Mouse (Mus musculus) lung, postnatal 0 days (tissue): ENCODE results near the gene Fgf15. TPM values are rescaled to one million over a fixed set of nuclear protein-coding genes. Genes with fewer than 3 reads are reported as not detected.

Source experiments
- ATAC-seq: fragments of 200-750 bp; cut with Nextera tagmentation; 2 replicates; pipeline ENCODE4 v1.8.0; 2017; ENCODE audit warnings: moderate library complexity
- DNase-seq: peaks from one replicate; pipeline ENCODE4 v3.0.0-alpha.2; 2016; ENCODE audit warnings: low spot score
- H3K27ac ChIP-seq: fragments of 300-500 bp; sonication (generic); 2 replicates; pipeline ENCODE4 v1.5.1; 2014; ENCODE audit warnings: antibody characterized with exemption, mild to moderate bottlenecking, low read length, mixed read lengths
- H3K27me3 ChIP-seq: fragments of 300-500 bp; sonication (generic); replicated peaks from 2 replicates; pipeline ENCODE4 v1.6.1; 2014; ENCODE audit warnings: low read length, mixed read lengths; ENCODE audit not compliant: insufficient read depth
- H3K36me3 ChIP-seq: fragments of 300-500 bp; sonication (generic); 2 replicates; pipeline ENCODE4 v1.6.1; 2014; ENCODE audit warnings: low read length, mixed read lengths; ENCODE audit not compliant: insufficient read depth
- H3K4me1 ChIP-seq: fragments of 300-500 bp; sonication (generic); 2 replicates; pipeline ENCODE4 v1.6.1; 2014; ENCODE audit warnings: antibody characterized with exemption, low read depth, low read length, mixed read lengths; ENCODE audit not compliant: insufficient read depth
- H3K4me2 ChIP-seq: fragments of 300-500 bp; sonication (generic); replicated peaks from 2 replicates; pipeline ENCODE4 v1.6.1; 2014; ENCODE audit warnings: low read depth, mild to moderate bottlenecking, low read length, moderate library complexity, mixed read lengths
- H3K4me3 ChIP-seq: fragments of 300-500 bp; sonication (generic); 2 replicates; pipeline ENCODE4 v1.5.1; 2014; ENCODE audit warnings: low read depth, low read length
- H3K9ac ChIP-seq: fragments of 300-500 bp; sonication (generic); replicated peaks from 2 replicates; pipeline ENCODE4 v1.6.1; 2014; ENCODE audit warnings: low read depth, mild to moderate bottlenecking
- H3K9me3 ChIP-seq: fragments of 300-500 bp; sonication (generic); 2 replicates; pipeline ENCODE4 v1.6.1; 2016; ENCODE audit warnings: low read length, mixed read lengths
- CTCF ChIP-seq: IDR thresholded peaks from 2 replicates; pipeline ENCODE4 v1.5.1; 2016; ENCODE audit warnings: antibody characterized with exemption, mild to moderate bottlenecking
- EP300 ChIP-seq: IDR thresholded peaks from 2 replicates; pipeline ENCODE4 v1.6.1; 2016; ENCODE audit warnings: antibody characterized with exemption, mild to moderate bottlenecking, control low read depth
- WGBS: fragments of 180-500 bp; shearing (Covaris S2); extraction: QIAGEN DNeasy Blood & Tissue Kit; methylation state at CpG from one replicate; pipeline ENCODE4 v1.1.7; 2014; 5-methylcytosine and 5-hydroxymethylcytosine counted together
- polyA plus RNA-seq: library from polyadenylated mRNA; unstranded; fragments of >200 nt; fragmentation: Nextera tagmentation; extraction: Ambion mirVana; gene quantifications from 2 replicates; pipeline ENCODE4 v1.2.1, GENCODE M21; 2015

Fgf15 gene
- polyA plus RNA-seq: not detected in 2 replicates

GRCm38 (mm10) chr7:144896294-144897218 is at the start of gene Fgf15:
Gene Fgf15, plus strand, starts transcription at chr7:144896531.
- peaks cover 51% of the 10 kb centered on the region for H3K27me3 ChIP-seq
- TF ChIP-seq CTCF (no peak), EP300 (no peak)
- DNase-seq: peak; percentile 6
- H3K4me2 ChIP-seq: peak within 1 kb of the TSS; percentile 61
- no peaks in the 10 kb centered on the region for H3K9me3 ChIP-seq
- H3K9ac ChIP-seq: no peak within 1 kb of the TSS
- peaks cover 14% of the 10 kb centered on the region; the same call in 1 of the 2 replicates for H3K4me1 ChIP-seq
- WGBS: 1% methylated on average over 65 of the region's 65 CpGs
- ATAC-seq: no peak
- H3K4me3 ChIP-seq: peak within 1 kb of the TSS; percentile 33
- no peaks in the 10 kb centered on the region for H3K36me3 ChIP-seq
- H3K27ac ChIP-seq: no peak within 1 kb of the TSS

GRCm38 (mm10) chr7:144847067-144847466 is 49.3 kb upstream of the Fgf15 start, which contains the start of gene Fgf4:
Gene Fgf4, plus strand, starts transcription at chr7:144847367.
- TF ChIP-seq EP300 (no peak), CTCF (no peak)
- DNase-seq (no peak), ATAC-seq (no peak)
- H3K27me3 ChIP-seq: peaks cover 3% of the 10 kb centered on the region; the same call in 1 of the 2 replicates
- H3K9ac ChIP-seq: no peak within 1 kb of the TSS
- H3K4me3 ChIP-seq: no peak within 1 kb of the TSS
- H3K27ac ChIP-seq: no peak within 1 kb of the TSS
- H3K4me2 ChIP-seq: no peak within 1 kb of the TSS
- no peaks in the 10 kb centered on the region for H3K9me3 ChIP-seq
- H3K4me1 ChIP-seq: no peaks in the 10 kb centered on the region
- no peaks in the 10 kb centered on the region for H3K36me3 ChIP-seq

GRCm38 (mm10) chr7:144851321-144851720 is 45.0 kb upstream of the Fgf15 start:
- ATAC-seq (no peak), DNase-seq (no peak)
- no peak overlapping the region for H3K4me3 ChIP-seq
- H3K4me2 ChIP-seq: no peak overlapping the region
- WGBS: 46% methylated on average over 3 of the region's 3 CpGs
- H3K36me3 ChIP-seq: no peaks in the 10 kb centered on the region
- no peaks in the 10 kb centered on the region for H3K9me3 ChIP-seq
- TF ChIP-seq CTCF: no peak
- no peak for TF ChIP-seq EP300
- H3K27me3 ChIP-seq: no peaks in the 10 kb centered on the region
- no peak overlapping the region for H3K9ac ChIP-seq
- H3K4me1 ChIP-seq: no peaks in the 10 kb centered on the region
- no peak overlapping the region for H3K27ac ChIP-seq

GRCm38 (mm10) chr7:144854966-144855365 is 41.4 kb upstream of the Fgf15 start:
- ATAC-seq: no peak
- H3K9me3 ChIP-seq: no peaks in the 10 kb centered on the region
- DNase-seq: no peak
- no peaks in the 10 kb centered on the region for H3K36me3 ChIP-seq
- 23% methylated on average over 3 of the region's 3 CpGs for WGBS
- H3K9ac ChIP-seq: no peak overlapping the region
- no peak overlapping the region for H3K4me3 ChIP-seq
- TF ChIP-seq CTCF: no peak
- no peak for TF ChIP-seq EP300
- peaks cover 7% of the 10 kb centered on the region; the same call in 1 of the 2 replicates for H3K27me3 ChIP-seq
- H3K27ac ChIP-seq: no peak overlapping the region
- no peaks in the 10 kb centered on the region for H3K4me1 ChIP-seq
- no peak overlapping the region for H3K4me2 ChIP-seq

GRCm38 (mm10) chr7:144857158-144857557 is 39.2 kb upstream of the Fgf15 start:
- Histone ChIP-seq H3K9ac (no peak overlapping the region), H3K4me1 (no peaks in the 10 kb centered on the region), H3K27ac (no peak overlapping the region), H3K9me3 (no peaks in the 10 kb centered on the region), H3K27me3 (peaks cover 28% of the 10 kb centered on the region), H3K36me3 (no peaks in the 10 kb centered on the region), H3K4me2 (no peak overlapping the region), H3K4me3 (no peak overlapping the region)
- TF ChIP-seq EP300 (no peak), CTCF (no peak)
- ATAC-seq (no peak), DNase-seq (no peak)
- 82% methylated on average over 7 of the region's 7 CpGs for WGBS

- ATAC-seq: no peak
- no peak for DNase-seq
- no peak overlapping the region for H3K4me2 ChIP-seq
- H3K27ac ChIP-seq: no peak overlapping the region
- no peak overlapping the region for H3K9ac ChIP-seq
- H3K36me3 ChIP-seq: no peaks in the 10 kb centered on the region
- no peak overlapping the region for H3K4me3 ChIP-seq
- no peaks in the 10 kb centered on the region for H3K9me3 ChIP-seq
- TF ChIP-seq CTCF: no peak
- TF ChIP-seq EP300: no peak
- WGBS: 81% methylated on average over 3 of the region's 3 CpGs
- H3K4me1 ChIP-seq: no peaks in the 10 kb centered on the region
- peaks cover 35% of the 10 kb centered on the region for H3K27me3 ChIP-seq
Measured at GRCm38 (mm10) chr7:144857826-144858342, 38.4 kb upstream of the Fgf15 start.
